Mouse (Mus musculus) embryo, embryonic 11 days (tissue): ENCODE data around the gene Cd300ld3.

Experiments used
- DNase-seq: peaks from one replicate; pipeline ENCODE4 v3.0.0-alpha.2; 2015

Cd300ld3 gene

GRCm38 (mm10) chr11:115048259-115048658, at the start of gene Cd300ld3:
Gene Cd300ld3, minus strand, starts transcription at chr11:115048409.
- no peak for DNase-seq

- no peak for DNase-seq
These were observed 43.9 kb upstream of the Cd300ld3 start for GRCm38 (mm10) chr11:115092140-115092539.

- peak; percentile 71 for DNase-seq
These were observed 43.2 kb upstream of the Cd300ld3 start, which contains the start of gene Rab37 for GRCm38 (mm10) chr11:115091362-115091901. Gene Rab37, plus strand, starts transcription at chr11:115091431.

GRCm38 (mm10) chr11:115089853-115090252, 41.6 kb upstream of the Cd300ld3 start:
- DNase-seq, result no peak

GRCm38 (mm10) chr11:115086213-115086612, 38.0 kb upstream of the Cd300ld3 start:
- DNase-seq, result no peak

GRCm38 (mm10) chr11:115085064-115085463, 36.9 kb upstream of the Cd300ld3 start:
- no peak for DNase-seq

GRCm38 (mm10) chr11:115084595-115084994, 36.4 kb upstream of the Cd300ld3 start:
- DNase-seq, result no peak

GRCm38 (mm10) chr11:115083376-115084139, 35.3 kb upstream of the Cd300ld3 start:
- peak; percentile 90 for DNase-seq

GRCm38 (mm10) chr11:115082196-115082595, 34.0 kb upstream of the Cd300ld3 start:
- DNase-seq, result no peak

- no peak for DNase-seq
These were observed 33.2 kb upstream of the Cd300ld3 start for GRCm38 (mm10) chr11:115081373-115081772.

GRCm38 (mm10) chr11:115080886-115081285, 32.7 kb upstream of the Cd300ld3 start:
- peak; percentile 76 for DNase-seq

- no peak for DNase-seq
These were observed 30.5 kb upstream of the Cd300ld3 start for GRCm38 (mm10) chr11:115078680-115079079.

- DNase-seq, result no peak
These were observed 29.2 kb upstream of the Cd300ld3 start for GRCm38 (mm10) chr11:115077436-115077835.

- no peak for DNase-seq
These were observed 27.6 kb upstream of the Cd300ld3 start for GRCm38 (mm10) chr11:115075859-115076258.

GRCm38 (mm10) chr11:115075407-115075806, 27.2 kb upstream of the Cd300ld3 start:
- no peak for DNase-seq

- DNase-seq, result no peak
These were observed 24.8 kb upstream of the Cd300ld3 start for GRCm38 (mm10) chr11:115073002-115073401.

- DNase-seq, result peak; percentile 59
These were observed 23.6 kb upstream of the Cd300ld3 start for GRCm38 (mm10) chr11:115071631-115072294.

GRCm38 (mm10) chr11:115071015-115071551, 22.9 kb upstream of the Cd300ld3 start:
- peak; percentile 58 for DNase-seq

- DNase-seq, result no peak
These were observed 18.6 kb upstream of the Cd300ld3 start for GRCm38 (mm10) chr11:115066768-115067167.

- no peak for DNase-seq
These were observed 13.9 kb upstream of the Cd300ld3 start, which contains the start of gene Cd300e for GRCm38 (mm10) chr11:115062077-115062476. Gene Cd300e, minus strand, starts transcription at chr11:115062177.

GRCm38 (mm10) chr11:115059797-115060196, 11.6 kb upstream of the Cd300ld3 start:
- DNase-seq, result no peak

- no peak for DNase-seq
These were observed 10.5 kb upstream of the Cd300ld3 start for GRCm38 (mm10) chr11:115058701-115059100.

- DNase-seq, result no peak
These were observed 6.3 kb upstream of the Cd300ld3 start for GRCm38 (mm10) chr11:115054537-115054936.
